Mouse (Mus musculus) CH12.LX (cell line): ENCODE measurements at regions not wholly inside any gene's neighbourhood (a gene's known extent, or its start where the extent isn't known, plus 50 kb on each side); places are given as distances from the start of the nearest gene placed in this dataset.

Experiments used
- BHLHE40 ChIP-seq: IDR thresholded peaks from 2 replicates; pipeline ENCODE4 v1.6.1; 2011; ENCODE audit warnings: mild to moderate bottlenecking, low read depth, low read length, improper control_type of control experiment
- CTCF ChIP-seq, 2 experiments: IDR thresholded peaks in 1 of 2; conservative IDR thresholded peaks in 1 of 2; 2 replicates each; pipeline ENCODE4 v1.5.1; 2011 to 2012; ENCODE audit warnings: low read depth in 2 of 2, low read length in 2 of 2, improper control_type of control experiment in 1 of 2, inconsistent platforms in 1 of 2, mild to moderate bottlenecking in 1 of 2, moderate library complexity in 1 of 2
- E2F4 ChIP-seq: IDR thresholded peaks from 2 replicates; pipeline ENCODE4 v1.6.1; 2011; ENCODE audit warnings: low read depth, low read length, improper control_type of control experiment; ENCODE audit not compliant: insufficient replicate concordance
- MAX ChIP-seq: IDR thresholded peaks from 2 replicates; pipeline ENCODE4 v1.6.1; 2011; ENCODE audit warnings: low read length, improper control_type of control experiment
- POLR2A ChIP-seq: IDR thresholded peaks from 2 replicates; pipeline ENCODE4 v1.6.1; 2011; ENCODE audit warnings: low read depth, mild to moderate bottlenecking, improper control_type of control experiment, low read length

- TF ChIP-seq CTCF (conservative IDR thresholded peaks at IDR 0.05 in 1 of 2, IDR thresholded peaks at IDR 0.05 in 1 of 2; ENCODE audit: low read depth in 2 of 2, low read length in 2 of 2) (no peak), E2F4 (no peak), POLR2A (no peak), MAX (no peak), BHLHE40 (no peak)
Observed at GRCm38 (mm10) chr5:11989140-11989539, 71.3 kb downstream of the 4933402N22Rik start.
